ENCODE assay signal across 8 mouse cellular contexts in genomic region chr8:104436591-104436990, GRCm38 (mm10). TPM values are rescaled to one million over a fixed set of nuclear protein-coding genes. Genes with fewer than 3 reads are reported as not detected.
DNase-seq lines count a peak whose midpoint lies in the region; ATAC-seq and TF ChIP-seq lines count a peak whose summit lies in the region.

No protein-coding gene starts in this region.

- no peaks in the 10 kb centered on the region for H3K27me3 ChIP-seq in forebrain, postnatal 0 days (ENCODE audit: insufficient read depth, low read length)
- H3K27me3 ChIP-seq in myocyte (ENCODE audit: control insufficient read depth, insufficient read depth, insufficient read length), result no peaks in the 10 kb centered on the region

- H3K4me3 ChIP-seq in gastrocnemius, adult 2 months, result peak overlapping the region; percentile 53
- H3K4me3 ChIP-seq in layer of hippocampus, adult 2 months, result peak overlapping the region; percentile 36
- no peak overlapping the region for H3K4me3 ChIP-seq in forebrain, postnatal 0 days (ENCODE audit: low read depth, low read length)
- no peak overlapping the region for H3K4me3 ChIP-seq in myocyte

- DNase-seq in gastrocnemius, adult 2 months, result no peak
- no peak for DNase-seq in gastrocnemius, adult 18-20 months (ENCODE audit: low spot score)
- DNase-seq in layer of hippocampus, adult 2 months (ENCODE audit: low spot score in 2 of 2), result no peak
- DNase-seq in layer of hippocampus, adult 11-12 months (ENCODE audit: low spot score), result no peak
- no peak for DNase-seq in forebrain, postnatal 0 days
- DNase-seq in left cerebral cortex, postnatal 36 days (ENCODE audit: low spot score in 2 of 2), result no peak
- no peak for DNase-seq in thymus, adult 18-20 months

- no peaks in the 10 kb centered on the region for H3K9me3 ChIP-seq in forebrain, postnatal 0 days (ENCODE audit: low read length)

- no peak for TF ChIP-seq CTCF in gastrocnemius, adult 2 months (IDR thresholded peaks at IDR 0.05)
- TF ChIP-seq CTCF in layer of hippocampus, adult 2 months (conservative IDR thresholded peaks at IDR 0.05), result no peak
- TF ChIP-seq CTCF in forebrain, postnatal 0 days (IDR thresholded peaks at IDR 0.05; ENCODE audit: low read depth), result no peak

- H3ac ChIP-seq in myocyte (ENCODE audit: control insufficient read depth, insufficient read length), result no peak overlapping the region

- H3K4me2 ChIP-seq in forebrain, postnatal 0 days (ENCODE audit: low read depth), result no peak overlapping the region
- peak overlapping the region; percentile 36 for H3K4me2 ChIP-seq in myocyte (ENCODE audit: low read depth)

- peaks cover 75% of the 10 kb centered on the region for H3K79me2 ChIP-seq in myocyte (ENCODE audit: control insufficient read depth, insufficient read depth)

- peaks cover 74% of the 10 kb centered on the region for H3K36me3 ChIP-seq in forebrain, postnatal 0 days (ENCODE audit: insufficient read depth)
- H3K36me3 ChIP-seq in myocyte (ENCODE audit: control insufficient read depth, insufficient read depth), result peaks cover 81% of the 10 kb centered on the region

- peak overlapping the region; percentile 35; the same call in 1 of the 2 replicates for H3K9ac ChIP-seq in forebrain, postnatal 0 days

- intact Hi-C loops in gastrocnemius, adult 2 months (cut with DNase I), result loop anchor here (5.0 kb wide), 2 partner anchors 136 to 184 kb away; partner anchors contain the start of gene Cklf
- intact Hi-C loops in left cerebral cortex, postnatal 36 days (cut with DNase I), result loop anchor here (10.0 kb wide), 1 partner anchor 192 kb away; the partner anchor contains the start of gene Tk2

- H3K27ac ChIP-seq in gastrocnemius, adult 2 months, result peak overlapping the region; percentile 81
- H3K27ac ChIP-seq in layer of hippocampus, adult 2 months, result peak overlapping the region; percentile 89
- peak overlapping the region; percentile 70 for H3K27ac ChIP-seq in forebrain, postnatal 0 days (ENCODE audit: low read depth, low read length)

- H3K4me1 ChIP-seq in forebrain, postnatal 0 days (ENCODE audit: insufficient read depth), result peaks cover 12% of the 10 kb centered on the region

- ATAC-seq in forebrain, postnatal 0 days, result no peak

- no peak for TF ChIP-seq POLR2A in myocyte (IDR thresholded peaks at IDR 0.05; ENCODE audit: insufficient read length, low read depth)

- 86% methylated on average over 4 of the region's 4 CpGs for WGBS in forebrain, postnatal 0 days

TF ChIP-seq in myocyte, 11 proteins besides CTCF, POLR2A, EP300 and RAD21:
- TF ChIP-seq POLR2AphosphoS2 (IDR thresholded peaks at IDR 0.05; ENCODE audit: insufficient read length, low read depth) (no peak), TCF3 (IDR thresholded peaks at IDR 0.05; ENCODE audit: insufficient read length, low read depth) (no peak), MAX (IDR thresholded peaks at IDR 0.05; ENCODE audit: low read depth) (no peak), REST (IDR thresholded peaks at IDR 0.05; ENCODE audit: insufficient read depth, insufficient read length) (no peak), MYOD1 (IDR thresholded peaks at IDR 0.05; ENCODE audit: control insufficient read depth in 1 of 3, insufficient read length in 2 of 3, low read depth in 2 of 3) (no peak), SRF (IDR thresholded peaks at IDR 0.05; ENCODE audit: control insufficient read depth, insufficient read length, low read depth) (no peak), TCF12 (IDR thresholded peaks at IDR 0.05; ENCODE audit: insufficient read depth, poor library complexity, severe bottlenecking) (no peak), CEBPB (IDR thresholded peaks at IDR 0.05; ENCODE audit: insufficient read depth, poor library complexity, severe bottlenecking) (no peak), USF1 (IDR thresholded peaks at IDR 0.05; ENCODE audit: low read depth) (no peak)

RNA-seq across cellular contexts. Expression of gene Dync1li2, which starts 6.3 kb away (rescaled TPM):
- 100 to 1,000 TPM in 1 of 2 experiments, 10 to 100 TPM in 1; 99.8 to 100 TPM for total RNA-seq in gastrocnemius, adult 2 months (2021)
- 100 to 1,000 TPM in 1 of 2 experiments, 10 to 100 TPM in 1; 98.9 to 104 TPM for total RNA-seq in gastrocnemius, adult 18-20 months (2021)
- 100 to 1,000 TPM; 272 to 275 TPM for total RNA-seq in layer of hippocampus, adult 2 months (2021)
- 104 and 125 TPM in 2 replicates for total RNA-seq in forebrain, postnatal 0 days (2014; rRNA removed)
- 46.4 and 74.0 TPM in 2 replicates for polyA plus RNA-seq in forebrain, postnatal 0 days (2015; fragmentation: Nextera tagmentation; extraction: Ambion mirVana)
- polyA plus RNA-seq in myocyte (2012; fragmentation: generic; extraction: Trizol), result 45.0 TPM
- 100 to 1,000 TPM; 276 to 310 TPM for total RNA-seq in left cerebral cortex, postnatal 36 days (2021)

RNA-seq across cellular contexts. Expression of gene Cmtm4, which starts 41.0 kb away (rescaled TPM):
- total RNA-seq in gastrocnemius, adult 2 months (2021), result 1 to 10 TPM; 3.9 to 5.7 TPM
- total RNA-seq in gastrocnemius, adult 18-20 months (2021), result 1 to 10 TPM; 4.4 to 5.4 TPM
- 10 to 100 TPM; 59.9 to 62.3 TPM for total RNA-seq in layer of hippocampus, adult 2 months (2021)
- total RNA-seq in forebrain, postnatal 0 days (2014; rRNA removed), result 32.9 and 35.1 TPM in 2 replicates
- polyA plus RNA-seq in forebrain, postnatal 0 days (2015; fragmentation: Nextera tagmentation; extraction: Ambion mirVana), result 2.0 and 2.3 TPM in 2 replicates
- polyA plus RNA-seq in myocyte (2012; fragmentation: generic; extraction: Trizol), result 5.5 TPM
- 10 to 100 TPM; 79.5 to 82.1 TPM for total RNA-seq in left cerebral cortex, postnatal 36 days (2021)

Comparison
In these comparisons a context has a peak if more than half of its experiments do, and no peak if none do; other contexts are left out.
1. H3K4me3 ChIP-seq: peak in gastrocnemius, adult 2 months (single experiment) and layer of hippocampus, adult 2 months (single experiment); none in forebrain, postnatal 0 days (single experiment) and myocyte (single experiment).
2. Peak in every context shown above with its lines, with median percentiles within 50 percentile points of each other: H3K27ac ChIP-seq.